Mouse (Mus musculus) testis, postnatal 10 days (tissue): ENCODE measurements at regions not wholly inside any gene's neighbourhood (a gene's known extent, or its start where the extent isn't known, plus 50 kb on each side); places are given as distances from the start of the nearest gene placed in this dataset.

Experiments
- DNase-seq: peaks from one replicate; pipeline ENCODE4 v3.0.0; 2021; ENCODE audit warnings: low spot score

DNA sequence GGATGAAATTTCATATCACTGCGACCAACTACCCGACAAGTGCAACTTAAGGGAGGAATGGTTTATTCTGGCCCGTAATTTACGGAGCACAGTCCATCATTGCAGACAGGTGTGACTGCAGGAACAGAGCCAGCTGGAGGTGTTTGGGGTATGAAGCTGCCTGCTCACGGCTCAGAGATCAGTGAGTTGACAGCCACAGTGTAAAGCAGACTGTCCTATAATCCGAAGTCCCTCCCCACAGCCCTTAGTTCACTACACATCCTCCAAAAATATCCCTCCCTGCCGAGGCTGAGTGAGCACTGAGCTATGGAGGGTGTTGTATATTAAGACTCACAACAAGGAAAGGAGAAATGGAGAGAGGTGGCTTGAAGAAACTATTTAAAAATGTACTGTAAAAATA, 88.0 kb upstream of the Ednrb start:
- DNase-seq = no peak

DNA sequence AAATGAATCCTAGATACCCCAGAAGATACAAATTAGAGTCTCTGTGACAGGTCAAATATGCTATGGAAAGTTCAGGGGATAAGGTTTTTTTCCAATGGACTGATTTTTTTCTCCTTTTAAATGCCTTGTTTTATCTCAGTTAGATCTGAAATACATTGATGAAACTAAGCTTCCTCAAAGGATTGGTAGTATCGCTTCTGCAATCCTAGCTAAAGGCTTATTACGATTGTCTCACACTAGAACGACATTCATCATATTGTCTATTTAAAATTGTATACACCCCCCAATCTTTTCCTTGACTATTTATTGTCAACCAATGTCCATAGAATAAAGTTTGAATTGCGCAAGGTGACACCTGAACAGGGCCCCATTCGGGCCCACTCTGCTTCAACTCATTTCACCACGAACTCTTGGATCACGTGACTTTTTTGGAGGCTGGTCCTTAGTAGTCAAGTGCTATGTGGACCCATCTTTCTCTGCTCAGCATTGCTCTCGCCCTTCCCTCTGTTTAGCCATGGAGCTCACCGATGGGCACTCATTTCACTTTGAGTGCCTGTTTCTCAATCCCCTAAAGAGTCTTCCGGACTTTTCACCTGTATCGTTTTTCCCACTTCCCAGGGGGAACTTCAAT, 85.6 kb upstream of the Ednrb start:
- no peak for DNase-seq

GRCm38 (mm10) chr14:103929155-103929729, 85.0 kb upstream of the Ednrb start:
- DNase-seq = no peak

DNA sequence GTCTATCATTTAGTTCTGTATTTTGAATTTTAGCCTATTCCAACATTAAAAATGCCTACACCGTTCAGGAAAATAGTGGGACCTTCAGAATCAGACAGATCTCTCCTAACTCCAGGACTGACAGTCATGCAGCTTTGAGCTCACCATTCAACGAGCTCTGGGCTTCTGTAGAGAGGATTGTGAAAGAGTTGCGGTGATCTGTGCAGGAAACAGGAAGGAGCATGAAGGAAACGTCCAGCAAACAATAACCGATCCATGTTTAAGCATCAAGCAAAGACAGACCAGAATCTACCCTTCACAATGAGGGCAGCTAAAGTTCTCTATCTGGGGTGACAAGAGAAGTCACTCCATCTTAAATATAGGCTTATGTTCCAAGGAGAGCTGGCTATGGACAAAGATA, 76.0 kb upstream of the Ednrb start:
- no peak for DNase-seq

GRCm38 (mm10) chr14:103919380-103919779, 75.2 kb upstream of the Ednrb start:
- no peak for DNase-seq

DNA sequence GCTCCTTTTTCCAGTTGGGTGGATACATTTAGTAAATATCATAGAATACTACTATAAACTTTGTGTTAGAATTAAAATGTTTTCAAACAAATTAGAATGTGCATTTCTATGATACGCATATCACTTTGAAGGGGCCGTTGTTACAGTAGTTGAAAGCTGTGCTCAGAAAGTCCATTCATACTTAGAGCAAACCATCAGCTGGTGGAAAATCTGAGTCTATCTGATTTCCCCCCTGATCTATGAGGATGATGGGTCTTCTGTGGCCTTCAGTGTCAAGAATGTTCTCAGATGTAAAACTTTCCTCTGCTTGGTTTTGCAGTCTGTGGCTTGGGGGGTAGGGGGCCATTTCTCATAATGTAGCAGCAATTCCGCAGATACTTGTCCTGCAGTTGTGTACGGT, 69.3 kb upstream of the Ednrb start:
- no peak for DNase-seq

- DNase-seq = no peak
Measured at GRCm38 (mm10) chr14:103911707-103912106, 67.5 kb upstream of the Ednrb start.

DNA sequence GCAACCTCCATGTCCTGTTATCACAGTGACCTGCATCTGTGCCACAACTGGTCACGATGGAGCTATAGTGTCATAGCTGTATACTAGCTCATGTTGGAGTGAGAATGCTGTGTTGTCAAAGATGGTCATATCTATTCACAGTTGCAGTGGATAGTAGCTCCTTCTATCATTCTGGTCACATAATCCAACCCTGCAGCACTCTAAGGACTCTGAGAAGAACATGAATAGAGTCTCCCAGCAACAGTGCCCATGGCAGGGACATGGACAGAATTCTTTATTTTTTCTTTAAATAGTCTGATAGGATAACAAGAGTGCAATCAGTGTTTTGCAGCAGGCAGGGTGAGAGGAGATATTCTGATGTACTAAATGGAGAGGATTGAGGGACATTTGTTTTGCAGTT, 67.1 kb upstream of the Ednrb start:
- no peak for DNase-seq

GRCm38 (mm10) chr14:103906417-103907070, 62.3 kb upstream of the Ednrb start:
- DNase-seq = no peak

DNA sequence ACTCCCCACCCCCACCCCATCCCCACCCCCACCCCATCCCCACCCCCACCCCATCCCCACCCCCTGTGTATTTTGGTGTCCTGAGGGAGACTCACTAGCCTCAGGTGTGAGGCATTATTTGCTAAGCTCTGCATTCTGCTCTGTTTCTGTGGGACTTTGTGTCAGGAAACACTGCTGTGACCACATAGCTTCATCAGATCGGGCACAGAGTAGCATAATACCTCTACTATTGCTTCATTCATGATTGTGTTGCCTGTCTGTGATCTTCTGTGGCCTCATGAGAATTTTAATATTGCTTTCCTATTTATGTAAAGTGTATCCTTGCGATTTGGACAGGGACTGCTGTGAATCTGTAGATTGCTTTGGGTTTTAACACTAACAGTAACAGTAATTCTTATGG, 56.6 kb upstream of the Ednrb start:
- DNase-seq = no peak

DNA sequence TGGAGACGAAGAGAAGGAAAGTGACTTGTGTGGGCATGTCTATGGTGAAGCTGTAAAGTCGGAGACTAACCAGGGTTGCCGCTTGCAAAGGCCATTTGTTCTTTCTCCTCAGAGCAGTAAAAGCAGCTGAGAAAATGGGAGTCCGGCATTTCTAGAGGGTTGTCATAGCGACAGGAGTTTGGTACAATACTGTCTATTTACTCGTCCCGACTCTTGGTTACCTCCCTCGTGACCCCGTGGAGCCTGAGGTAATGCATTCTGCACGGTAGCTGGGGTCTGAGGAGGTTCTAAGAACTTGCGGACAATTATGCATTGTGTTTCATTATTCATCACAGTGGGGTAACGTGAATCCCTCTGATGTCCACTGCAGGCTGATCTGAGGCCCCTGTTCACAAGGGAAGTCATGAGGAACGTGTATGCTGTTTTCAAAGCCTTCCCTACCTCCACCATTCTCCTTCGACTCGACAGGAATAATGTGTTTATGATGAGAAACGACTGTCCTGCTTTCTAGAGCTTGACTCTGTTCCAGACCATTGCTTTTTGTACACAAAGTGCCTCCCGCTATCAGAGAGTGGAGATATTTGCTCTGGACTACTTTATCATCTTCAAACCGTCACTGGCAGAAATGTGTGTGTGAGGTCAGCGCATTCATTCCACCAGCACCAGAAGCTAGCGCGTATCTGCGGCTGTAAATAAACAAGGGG, 55.1 kb upstream of the Ednrb start:
- peak; percentile 43 for DNase-seq

GRCm38 (mm10) chr14:103898689-103899088, 54.5 kb upstream of the Ednrb start:
- no peak for DNase-seq

GRCm38 (mm10) chr14:103895261-103895660, 51.1 kb upstream of the Ednrb start:
- DNase-seq = no peak
